Mouse (Mus musculus): ENCODE results near the gene Olfr551.
"Not testable (repeated sequence)": the region's sequence is repeated elsewhere in the genome, so short reads cannot be mapped to it uniquely, and the experiment has no call there.

Gene Olfr551

DNA sequence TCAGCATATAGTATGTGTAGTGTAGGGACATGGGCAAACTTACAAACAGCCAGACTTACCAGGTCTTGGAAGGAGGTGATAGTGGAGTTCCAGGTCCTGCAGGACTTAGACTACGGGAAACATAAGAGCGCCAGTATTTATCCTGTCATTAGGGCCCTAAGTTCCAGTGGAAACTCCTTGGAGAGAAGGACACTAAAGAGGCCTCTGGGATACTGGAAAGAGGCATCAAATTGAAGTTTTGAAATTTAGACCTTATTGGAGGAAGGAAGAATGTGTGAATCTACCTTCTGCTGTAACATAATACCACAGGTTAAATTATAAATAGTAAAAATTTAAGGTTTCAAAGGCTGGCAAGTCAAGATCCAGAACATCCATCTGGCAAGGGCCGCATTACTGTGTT, at the start of gene Olfr551:
TSS of gene Olfr551 (minus strand) at position 101 of the 400 bp plus-strand sequence.
- DNase-seq (ENCODE audit: low spot score) = no peak

GRCm38 (mm10) chr7:102638132-102638531, 46.4 kb upstream of the Olfr551 start, which contains the start of gene Olfr554:
Olfr554 (plus strand) TSS chr7:102638432.
- no peak for DNase-seq (ENCODE audit: low spot score)

DNA sequence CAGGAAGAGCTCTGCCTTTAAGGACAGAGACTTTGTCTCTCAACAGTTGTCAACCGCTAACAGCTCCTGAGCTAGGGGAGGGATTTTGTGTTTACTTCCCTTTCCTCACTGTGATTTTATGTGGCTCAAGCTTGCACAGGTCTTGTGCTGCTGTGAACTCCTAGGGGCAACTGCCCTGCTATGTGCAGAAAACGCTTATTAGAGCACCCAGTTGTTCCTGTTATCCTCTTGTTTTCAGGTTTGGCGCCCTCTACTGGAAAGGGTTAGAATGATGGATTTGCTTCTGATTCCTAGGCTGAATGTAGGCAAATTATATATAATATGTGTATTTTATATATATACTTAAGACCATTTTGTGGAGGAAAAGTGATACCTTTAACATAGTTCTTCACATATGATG, 45.0 kb upstream of the Olfr551 start:
- peak; percentile 24 for DNase-seq (ENCODE audit: low spot score)

DNA sequence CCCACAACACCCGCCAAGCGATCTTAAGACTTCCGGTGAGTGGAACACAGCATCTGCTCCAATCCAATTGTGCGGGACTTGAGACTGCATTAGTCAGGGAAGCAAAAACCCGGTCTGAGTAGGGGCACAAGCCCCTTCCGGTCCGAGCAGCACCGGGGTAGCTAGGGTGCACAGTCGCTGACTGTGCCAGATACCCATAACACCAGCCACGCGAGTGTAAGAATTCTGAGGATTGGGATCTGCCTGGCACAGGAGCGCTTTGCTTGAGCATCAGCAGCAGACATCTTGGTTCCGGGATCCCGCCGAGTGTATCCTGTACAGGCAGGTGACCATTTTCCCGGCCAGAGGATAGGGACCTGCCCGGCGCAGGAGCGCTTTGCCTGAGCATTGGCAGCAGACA, 28.7 kb upstream of the Olfr551 start:
- DNase-seq (ENCODE audit: low spot score) = not testable (repeated sequence)

DNA sequence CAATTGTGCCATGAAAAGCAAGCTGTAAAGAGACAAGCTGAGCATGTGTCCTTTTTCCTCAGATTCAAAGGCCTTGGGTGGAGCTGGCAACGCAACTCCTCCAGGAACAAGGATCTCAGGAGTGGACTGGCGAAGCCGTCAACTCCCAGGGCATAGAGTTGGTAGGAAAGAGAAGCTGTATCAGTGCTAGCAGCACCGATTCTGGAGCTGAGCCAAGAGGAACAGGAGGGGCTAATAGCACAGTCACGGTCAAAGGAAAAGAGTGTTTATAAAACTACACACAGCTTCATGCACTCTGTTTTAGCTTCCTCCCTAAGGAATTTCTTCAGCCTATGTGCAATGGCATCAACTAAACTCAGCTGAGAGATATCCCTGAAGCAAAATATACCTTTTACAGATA, 27.9 kb upstream of the Olfr551 start:
- no peak for DNase-seq (ENCODE audit: low spot score)

DNA sequence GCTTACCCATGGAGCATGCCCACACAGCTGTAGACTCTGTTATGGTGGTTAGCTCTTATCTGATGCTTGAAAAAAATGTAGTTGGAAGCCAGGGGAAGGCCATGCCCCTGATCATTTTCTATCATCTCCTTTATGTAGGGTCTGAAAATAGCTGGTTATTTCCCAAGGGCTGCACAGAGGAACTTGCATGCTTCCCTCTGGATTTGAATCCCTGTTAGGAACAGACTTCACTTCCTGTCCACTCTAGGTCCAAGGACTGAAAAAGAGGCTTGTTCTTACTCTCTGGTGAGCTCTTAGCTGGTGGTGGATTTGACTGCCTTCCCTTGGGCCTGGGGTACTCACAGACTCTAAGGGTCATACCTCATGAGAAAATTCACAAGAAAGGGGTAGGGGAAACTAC, 26.4 kb upstream of the Olfr551 start, which contains the start of gene Olfr553:
TSS of gene Olfr553 (minus strand) at position 101 of the 400 bp plus-strand sequence.
- no peak for DNase-seq (ENCODE audit: low spot score)

- DNase-seq (ENCODE audit: low spot score) = no peak
These were observed 5.8 kb upstream of the Olfr551 start, which contains the start of gene Olfr552 for GRCm38 (mm10) chr7:102597378-102598031. Olfr552 (plus strand) TSS chr7:102597770.

DNA sequence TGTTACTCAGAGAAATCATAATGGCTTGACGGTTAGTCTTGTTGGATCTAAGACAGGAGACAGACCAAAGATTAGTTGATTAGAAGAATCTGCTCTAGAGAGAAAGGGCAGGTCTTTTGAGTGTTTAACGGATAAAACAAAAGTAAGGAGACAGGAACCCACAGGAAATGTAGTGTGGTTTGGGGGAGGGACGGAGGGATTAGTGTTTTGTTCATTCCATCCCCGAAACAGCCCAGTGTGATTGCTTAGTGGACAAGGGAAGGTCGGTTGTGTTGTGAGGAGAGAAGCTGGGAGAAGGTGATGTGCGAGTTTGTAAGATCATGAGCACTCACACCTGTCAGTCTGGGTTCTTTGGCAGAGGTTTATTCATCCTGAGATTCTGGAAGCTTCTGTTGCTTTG, 15.7 kb downstream of the Olfr551 start:
- DNase-seq (ENCODE audit: low spot score) = no peak

DNA sequence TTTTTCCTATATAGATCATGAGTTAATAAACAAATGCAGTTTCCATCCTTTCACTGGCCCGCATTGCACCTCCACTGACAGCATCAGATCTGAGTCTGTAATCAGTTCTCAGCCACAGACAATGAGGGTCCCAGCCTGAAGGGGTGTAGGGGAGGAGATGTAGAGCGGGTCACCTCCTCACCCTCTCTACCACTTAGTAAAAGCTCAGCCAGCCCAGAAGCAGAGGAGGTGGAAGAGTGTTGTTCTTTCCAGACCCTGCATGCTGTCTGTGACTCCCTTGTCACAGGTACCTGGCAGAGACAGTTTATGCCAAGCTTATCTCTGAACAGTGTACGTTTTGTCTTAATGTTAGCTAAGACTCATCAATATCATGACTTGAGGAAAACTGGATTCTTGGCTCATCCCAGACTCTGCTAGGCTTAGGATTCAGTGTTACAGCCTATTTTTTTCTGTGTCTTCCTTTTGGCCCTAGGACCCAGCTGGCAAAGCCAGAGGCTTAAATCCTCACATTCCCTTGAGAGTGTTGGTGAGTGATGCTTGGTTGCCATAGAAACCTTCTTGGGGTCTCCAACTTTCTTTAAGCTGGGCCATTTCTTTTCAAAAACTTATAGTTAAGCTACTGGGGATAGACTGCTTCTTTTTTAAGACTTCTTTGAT, 18.4 kb downstream of the Olfr551 start:
- DNase-seq (ENCODE audit: low spot score) = no peak

DNA sequence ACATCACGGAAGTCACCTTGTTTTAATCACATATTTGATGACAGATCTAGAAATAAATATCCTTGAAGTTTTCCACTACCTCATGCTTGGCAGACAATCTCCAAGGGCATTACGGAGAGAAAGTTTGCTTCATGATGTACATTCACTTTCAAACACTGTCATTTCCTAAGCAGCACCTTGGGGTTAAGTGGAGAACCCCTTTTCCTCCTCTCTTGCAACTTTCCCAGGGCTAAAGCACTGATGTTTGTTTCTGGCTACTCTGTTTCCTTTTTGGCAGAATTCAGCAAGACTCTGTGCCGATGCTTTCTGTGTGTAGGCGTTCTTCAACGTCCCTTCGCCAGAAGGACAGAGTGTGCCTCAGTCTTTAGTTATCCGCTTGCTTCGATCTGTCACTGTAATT, 20.5 kb downstream of the Olfr551 start, which contains the start of gene Olfr550:
TSS of gene Olfr550 (plus strand) at position 301 of the 400 bp plus-strand sequence.
- DNase-seq (ENCODE audit: low spot score) = no peak

DNA sequence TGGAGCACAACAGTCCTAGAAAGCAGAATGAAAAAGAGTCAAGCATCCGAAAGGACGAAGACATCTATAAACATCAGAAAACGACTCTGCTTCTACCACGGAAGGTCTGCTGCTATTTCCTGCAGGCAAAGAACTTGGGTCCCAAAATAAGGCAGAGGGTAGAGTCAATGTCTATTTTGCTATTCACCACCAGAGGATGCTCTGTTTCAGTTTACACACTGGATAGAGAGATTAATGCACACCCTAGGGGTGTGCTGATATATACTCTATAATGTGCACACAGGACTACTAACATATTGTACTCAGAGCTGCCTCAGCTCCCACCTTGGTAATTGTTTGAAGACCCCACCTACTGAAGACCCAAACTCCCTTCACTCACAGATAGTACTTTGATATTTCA, 25.5 kb downstream of the Olfr551 start:
- DNase-seq (ENCODE audit: low spot score) = no peak

DNA sequence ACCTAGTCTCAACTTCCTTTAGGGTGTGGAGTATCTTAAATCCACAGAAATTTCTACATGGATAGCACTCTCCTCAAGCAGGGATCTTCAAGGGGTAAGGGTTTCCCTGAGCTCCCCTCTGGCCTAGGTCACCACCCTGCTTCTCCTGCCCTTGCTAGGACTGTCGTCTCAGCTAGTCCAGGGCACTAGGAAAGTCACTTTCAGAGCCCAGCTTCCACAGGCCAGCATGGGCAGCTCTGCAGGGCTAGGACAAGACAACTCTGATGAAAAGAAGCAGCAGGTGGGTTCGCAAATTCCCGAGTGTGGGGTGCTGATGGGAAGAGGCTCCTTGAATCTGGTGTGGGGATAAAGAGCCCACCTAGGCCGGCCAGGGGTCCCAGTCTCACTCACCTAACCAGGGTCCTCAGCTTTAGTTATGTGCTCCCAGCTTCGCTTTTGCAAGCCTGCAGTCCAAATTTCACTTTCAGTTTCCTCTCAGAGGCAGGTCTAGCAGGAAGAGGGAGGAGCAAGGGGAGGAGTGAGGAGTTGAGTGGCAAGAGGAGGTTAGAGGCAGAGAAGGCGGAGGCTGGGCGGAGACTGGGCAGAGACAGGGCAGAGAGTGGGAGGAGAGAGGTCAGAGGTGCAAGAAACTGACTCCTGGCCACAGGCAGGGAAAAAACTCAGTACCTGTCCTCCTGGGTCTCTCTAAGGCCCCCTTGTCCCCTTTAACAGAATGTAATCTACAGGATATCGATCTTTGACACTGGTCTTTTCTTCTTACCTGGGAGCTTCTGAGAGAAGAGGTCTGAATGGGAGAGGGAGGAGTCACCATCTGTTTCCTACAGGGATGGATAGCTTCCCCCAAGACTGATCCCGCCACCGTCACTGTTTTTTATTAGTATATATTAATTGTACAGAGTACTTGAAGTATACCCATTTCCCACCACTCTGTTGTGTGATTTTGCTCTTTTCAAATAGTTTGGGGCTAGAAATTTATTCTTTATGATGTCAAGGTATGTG, 26.4 kb downstream of the Olfr551 start, which contains the start of gene Trim21:
TSS of gene Trim21 (minus strand) at position 488 of the 999 bp plus-strand sequence.
- peak; percentile 87 for DNase-seq (ENCODE audit: low spot score)

DNA sequence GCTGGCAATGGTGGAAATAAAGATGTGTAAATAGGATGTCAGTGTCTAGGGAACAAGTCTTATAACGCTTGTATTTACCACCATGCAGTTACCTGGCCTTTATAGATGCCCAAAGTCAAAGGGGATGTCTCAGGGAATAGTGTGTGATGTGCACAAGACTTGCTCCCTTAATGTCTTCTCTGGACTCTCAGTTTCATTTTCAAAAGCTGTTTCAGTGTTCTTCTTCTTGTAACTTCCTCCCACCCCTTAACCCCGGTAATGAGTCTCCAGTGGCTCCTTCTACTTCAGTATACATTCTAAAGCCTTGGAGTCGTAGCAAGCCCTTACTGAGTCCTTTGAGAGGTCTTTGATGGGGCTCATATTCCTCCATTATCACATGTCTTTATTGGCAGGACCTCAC, 38.4 kb downstream of the Olfr551 start:
- DNase-seq (ENCODE audit: low spot score) = no peak

GRCm38 (mm10) chr7:102549570-102549969, 42.1 kb downstream of the Olfr551 start, which contains the start of gene Olfr549:
Olfr549 (plus strand) TSS chr7:102549870.
- DNase-seq (ENCODE audit: low spot score) = no peak

DNA sequence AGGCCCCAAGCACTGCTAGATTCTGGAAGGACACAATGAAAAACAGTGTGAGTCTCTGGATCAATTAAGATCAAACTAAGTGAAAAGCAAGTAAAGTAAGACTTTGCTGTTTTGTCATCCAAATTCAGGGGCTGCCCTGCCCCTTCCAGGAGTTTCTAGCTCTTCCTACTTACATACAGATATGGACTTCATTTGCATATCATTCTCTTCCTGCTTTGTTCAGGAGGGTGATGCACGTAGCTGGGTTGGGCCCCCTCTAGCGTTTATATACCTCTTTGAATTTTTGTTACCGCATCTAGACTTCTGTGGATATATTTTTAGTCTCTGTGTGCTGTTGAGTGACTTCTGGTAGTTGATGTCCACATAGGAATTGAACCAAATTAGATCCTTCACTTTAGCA, 50.4 kb downstream of the Olfr551 start:
- no peak for DNase-seq (ENCODE audit: low spot score)

- no peak for DNase-seq (ENCODE audit: low spot score)
These were observed 51.1 kb downstream of the Olfr551 start, which contains the start of gene Olfr548-ps1 for GRCm38 (mm10) chr7:102540596-102540995. Olfr548-ps1 (plus strand) TSS chr7:102540896.

- no peak for DNase-seq (ENCODE audit: low spot score)
These were observed 57.2 kb downstream of the Olfr551 start, which contains the start of gene Olfr547 for GRCm38 (mm10) chr7:102534449-102534848. Olfr547 (plus strand) TSS chr7:102534749.
